Mouse (Mus musculus) c-Kit-negative CD71-positive TER-119-positive erythroid progenitor cells, embryonic 14.5 days (primary cell): Measurements from ENCODE around the gene Fbxo30.
"Not testable (repeated sequence)": the region's sequence is repeated elsewhere in the genome, so short reads cannot be mapped to it uniquely, and the experiment has no call there.

Source experiments
- DNase-seq: peaks from one replicate; pipeline ENCODE4 v3.0.0-alpha.2; 2013; ENCODE audit warnings: low read depth, low spot score

Gene Fbxo30

GRCm38 (mm10) chr10:11280578-11281463, at the start of gene Fbxo30:
TSS of gene Fbxo30 (plus strand) at chr10:11281330.
- peak; percentile 83 for DNase-seq

GRCm38 (mm10) chr10:11233208-11233607, 47.9 kb upstream of the Fbxo30 start:
- no peak for DNase-seq

- not testable (repeated sequence) for DNase-seq
Observed at GRCm38 (mm10) chr10:11242988-11243387, 38.1 kb upstream of the Fbxo30 start.

GRCm38 (mm10) chr10:11248210-11248609, 32.9 kb upstream of the Fbxo30 start:
- no peak for DNase-seq

GRCm38 (mm10) chr10:11250247-11250997, 30.7 kb upstream of the Fbxo30 start:
- no peak for DNase-seq

- DNase-seq: not testable (repeated sequence)
Observed at GRCm38 (mm10) chr10:11253581-11253980, 27.5 kb upstream of the Fbxo30 start.

- no peak for DNase-seq
Observed at GRCm38 (mm10) chr10:11260119-11260518, 21.0 kb upstream of the Fbxo30 start.

GRCm38 (mm10) chr10:11262292-11262691, 18.8 kb upstream of the Fbxo30 start:
- DNase-seq: not testable (repeated sequence)

GRCm38 (mm10) chr10:11263795-11264194, 17.3 kb upstream of the Fbxo30 start:
- not testable (repeated sequence) for DNase-seq

GRCm38 (mm10) chr10:11269165-11269564, 12.0 kb upstream of the Fbxo30 start:
- no peak for DNase-seq

- DNase-seq: no peak
Observed at GRCm38 (mm10) chr10:11274431-11274830, 6.7 kb upstream of the Fbxo30 start.

GRCm38 (mm10) chr10:11280235-11280577, 924 bp upstream of the Fbxo30 start:
- no peak for DNase-seq

GRCm38 (mm10) chr10:11281498-11282305, 572 bp downstream of the Fbxo30 start:
- DNase-seq: peak; percentile 44

- DNase-seq: peak; percentile 63
Observed at GRCm38 (mm10) chr10:11282306-11282631, 1.1 kb downstream of the Fbxo30 start.

GRCm38 (mm10) chr10:11298418-11298817, 17.3 kb downstream of the Fbxo30 start:
- DNase-seq: no peak

- DNase-seq: no peak
Observed at GRCm38 (mm10) chr10:11305365-11306053, 24.4 kb downstream of the Fbxo30 start.

GRCm38 (mm10) chr10:11306054-11306367, 24.9 kb downstream of the Fbxo30 start:
- DNase-seq: no peak

- DNase-seq: no peak
Observed at GRCm38 (mm10) chr10:11309866-11310265, 28.7 kb downstream of the Fbxo30 start.

GRCm38 (mm10) chr10:11310481-11310880, 29.4 kb downstream of the Fbxo30 start:
- DNase-seq: no peak

- not testable (repeated sequence) for DNase-seq
Observed at GRCm38 (mm10) chr10:11317856-11318454, 36.8 kb downstream of the Fbxo30 start.

GRCm38 (mm10) chr10:11319446-11319970, 38.4 kb downstream of the Fbxo30 start:
- DNase-seq: no peak
